Mouse (Mus musculus): ENCODE results near the gene Fbxo5.

Fbxo5 gene

DNA sequence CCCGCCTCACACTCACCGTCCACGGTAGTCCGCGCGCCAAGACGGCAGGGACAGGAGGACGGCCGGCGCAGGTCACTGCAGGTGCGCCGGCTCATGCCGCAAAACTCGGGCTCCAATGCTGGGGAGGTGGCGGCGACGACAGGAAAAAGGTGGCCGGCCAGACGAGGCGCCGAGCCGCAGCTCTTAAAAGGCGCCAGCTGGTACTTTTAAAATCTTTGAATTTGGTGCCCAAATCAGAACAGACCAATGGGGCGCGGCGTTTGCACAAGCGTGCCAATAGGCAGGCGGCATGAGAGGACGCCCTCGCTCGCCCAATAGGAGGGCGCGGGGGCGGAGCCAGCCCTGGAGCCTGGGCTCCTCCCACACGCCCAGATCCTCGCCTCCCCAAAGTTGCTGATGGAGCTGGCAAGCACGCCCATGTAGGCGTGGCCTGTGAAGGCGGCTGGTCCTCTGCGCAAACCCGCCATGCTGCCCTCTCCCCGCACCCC, at the start of gene Fbxo5:
Gene Fbxo5, minus strand, starts transcription at position 358 of the 488 bp plus-strand sequence.
- DNase-seq (ENCODE audit: low spot score), result peak; percentile 98

DNA sequence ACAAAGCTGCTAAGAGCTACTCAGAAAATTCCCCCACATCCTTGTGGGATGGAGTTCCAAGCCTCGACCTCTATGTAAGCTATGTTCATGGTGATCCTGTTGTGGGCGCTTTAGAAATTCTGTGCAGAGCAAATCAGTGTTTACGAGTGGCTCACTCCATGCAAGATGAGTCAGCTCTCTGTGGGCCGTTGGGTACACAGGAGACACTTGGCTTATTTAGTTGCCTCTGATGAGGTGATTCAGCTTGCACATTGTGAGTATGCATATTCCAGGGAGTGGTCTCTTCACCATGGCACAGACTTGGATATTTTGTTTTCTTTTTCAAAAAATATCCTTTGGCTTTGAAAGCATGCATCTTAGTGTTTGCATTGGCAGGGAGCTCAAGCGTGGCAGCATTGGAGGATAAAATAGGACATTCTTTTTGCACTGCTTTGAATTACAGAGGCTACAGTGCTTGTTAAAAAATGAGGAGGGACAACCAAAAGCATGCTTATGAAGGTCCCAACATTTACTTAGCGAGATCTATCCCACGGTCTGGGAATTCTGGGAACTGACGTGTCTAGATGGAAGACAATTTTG, 48.0 kb upstream of the Fbxo5 start:
- no peak for DNase-seq (ENCODE audit: low spot score)

DNA sequence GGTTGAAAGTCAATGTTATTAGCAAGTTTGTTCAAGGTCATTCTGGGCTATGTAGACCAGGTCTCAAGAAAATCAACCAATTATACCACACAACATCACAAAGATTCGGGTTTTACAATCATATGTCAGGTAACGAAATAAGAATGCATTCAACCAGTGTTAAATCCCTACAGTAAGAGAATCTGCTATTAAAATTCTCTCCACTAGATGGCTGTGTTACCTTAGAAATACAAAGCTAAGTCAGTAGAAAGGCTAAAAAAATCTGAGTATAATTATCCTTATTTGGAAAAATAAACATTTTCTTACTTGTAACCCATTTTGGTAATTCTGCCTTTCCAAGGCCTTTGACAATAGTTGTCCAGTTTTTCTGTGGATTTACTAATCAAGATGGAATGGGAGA, 41.5 kb upstream of the Fbxo5 start:
- DNase-seq (ENCODE audit: low spot score), result no peak

DNA sequence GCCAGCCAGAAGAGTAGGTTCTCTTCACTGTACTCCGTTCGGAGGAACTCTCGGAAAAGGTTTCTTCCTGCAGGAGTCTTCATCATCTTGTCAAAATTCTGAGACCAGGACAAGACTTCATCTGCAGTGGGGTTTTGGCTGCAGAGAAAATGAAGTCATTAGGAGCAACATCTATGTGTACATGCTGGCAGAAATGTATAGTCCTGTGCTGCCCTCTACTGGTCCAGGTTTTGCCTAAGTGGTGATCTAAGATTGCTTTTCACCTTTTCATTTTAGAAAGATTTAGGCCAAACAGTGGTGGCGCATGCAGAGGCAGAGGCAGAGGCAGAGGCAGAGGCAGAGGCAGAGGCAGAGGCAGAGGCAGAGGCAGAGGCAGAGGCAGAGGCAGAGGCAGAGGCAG, 36.0 kb upstream of the Fbxo5 start:
- DNase-seq (ENCODE audit: low spot score), result peak; percentile 66

DNA sequence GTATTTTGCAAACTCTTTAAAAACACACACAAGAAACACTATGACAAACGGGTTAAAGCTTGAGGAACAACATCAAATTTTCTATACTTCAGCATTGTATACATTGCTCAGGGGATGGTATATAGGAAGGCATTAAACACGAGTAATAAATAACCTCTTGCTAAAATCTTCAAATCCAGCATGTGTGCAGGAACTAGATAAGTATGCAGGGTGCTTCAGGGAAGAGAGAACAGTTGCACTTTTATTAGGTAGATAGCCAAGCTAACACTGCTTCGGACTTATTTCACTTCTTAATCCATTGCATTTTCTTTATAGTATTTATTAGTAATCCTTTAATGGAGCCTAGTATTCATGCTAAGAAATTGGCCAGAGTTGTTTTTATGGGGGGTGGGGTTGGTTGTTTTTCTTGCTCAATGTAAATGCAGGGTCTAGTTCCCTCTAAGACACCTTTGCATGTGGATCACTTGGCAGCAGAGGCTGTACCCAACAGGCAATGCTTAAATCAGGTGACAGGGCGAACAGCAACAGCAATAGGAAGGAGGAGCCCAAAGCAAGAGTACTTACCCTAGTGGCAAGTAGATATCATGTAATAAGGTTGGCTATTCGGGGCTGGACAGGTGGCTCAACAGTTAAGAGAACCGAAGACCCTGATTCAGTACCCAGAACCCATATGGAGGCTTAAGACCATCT, 21.1 kb upstream of the Fbxo5 start:
- DNase-seq (ENCODE audit: low spot score), result no peak

DNA sequence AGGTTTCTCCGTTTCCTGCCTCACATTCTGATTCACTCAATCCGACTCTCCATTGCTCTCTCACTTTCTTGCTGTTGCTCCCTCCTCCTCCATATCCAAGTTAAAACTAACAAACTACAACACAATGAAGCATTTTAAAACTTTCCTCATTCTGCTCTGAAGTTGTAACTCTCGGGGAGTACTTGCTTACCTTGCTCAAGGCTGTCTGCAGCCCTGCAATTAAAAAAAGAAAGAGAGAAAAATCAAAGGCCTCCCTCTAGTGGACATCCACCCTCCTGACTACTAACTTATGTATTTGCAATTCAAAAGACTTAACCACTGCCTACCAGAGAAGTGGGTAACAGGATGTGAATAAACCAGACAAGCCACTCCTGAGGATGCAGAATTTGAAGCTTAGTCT, 19.4 kb upstream of the Fbxo5 start:
- peak; percentile 70 for DNase-seq (ENCODE audit: low spot score)

DNA sequence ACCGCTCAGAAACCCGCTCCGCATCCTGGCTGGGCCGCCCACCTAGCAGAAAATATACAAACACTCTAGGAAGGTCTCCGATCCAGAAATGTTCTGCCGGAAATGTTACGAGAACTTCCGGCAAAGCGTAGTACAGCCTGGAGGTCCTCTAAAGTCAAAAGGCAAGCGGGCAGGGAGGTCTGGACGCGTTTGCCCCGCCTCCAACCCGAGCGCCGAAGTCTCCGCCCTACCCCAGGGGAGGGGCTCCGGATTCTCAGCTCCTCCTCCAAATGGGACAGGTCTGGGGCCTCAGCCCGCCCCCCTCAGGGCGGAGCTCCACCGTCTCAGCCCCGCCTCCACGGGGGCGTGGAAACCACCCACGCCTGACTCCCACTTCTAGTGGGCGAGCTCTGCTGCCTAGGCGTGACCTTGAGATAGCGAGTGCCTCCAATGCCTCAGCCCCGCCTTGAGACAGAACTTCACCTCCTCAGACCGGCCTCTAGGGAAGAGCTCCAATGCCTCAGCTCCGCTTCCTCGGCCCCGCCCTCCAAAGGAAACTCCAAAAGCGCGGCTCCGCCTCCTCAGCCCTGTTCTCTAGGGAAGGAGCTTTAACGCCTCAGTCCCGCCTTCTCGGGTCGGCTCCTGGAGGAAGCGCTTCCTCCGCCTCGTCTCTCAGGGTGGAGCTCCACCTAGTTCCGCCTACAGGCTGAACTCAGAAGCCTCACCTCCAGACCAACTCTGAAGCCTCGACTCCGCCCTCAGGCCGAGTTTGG, 18.5 kb upstream of the Fbxo5 start, which contains the start of gene Mtrf1l:
Gene Mtrf1l, minus strand, starts transcription at position 171 of the 752 bp plus-strand sequence.
- peak; percentile 99 for DNase-seq (ENCODE audit: low spot score)

DNA sequence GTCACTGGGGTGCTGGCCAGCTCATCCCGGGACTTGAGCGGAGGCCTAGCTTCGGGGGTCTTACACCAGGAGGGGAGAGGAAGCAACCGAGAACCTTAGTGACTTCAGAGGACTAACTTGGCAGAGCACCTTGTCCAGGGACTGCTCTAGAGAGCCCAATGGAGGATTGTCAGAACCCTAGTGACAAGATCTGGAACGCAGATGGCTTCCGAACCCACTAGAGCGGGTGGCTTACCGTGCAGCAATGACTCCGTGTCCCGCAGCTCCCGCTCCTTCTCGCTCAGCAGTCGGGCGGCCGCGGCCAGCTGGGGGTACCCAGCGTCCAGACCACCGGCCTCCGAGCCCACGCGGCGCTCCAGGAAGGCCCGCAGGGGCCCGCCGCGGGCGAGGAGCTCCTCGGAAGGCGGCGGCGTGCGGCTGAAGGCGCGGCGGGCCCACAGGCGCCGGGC, 17.9 kb upstream of the Fbxo5 start:
- no peak for DNase-seq (ENCODE audit: low spot score)

DNA sequence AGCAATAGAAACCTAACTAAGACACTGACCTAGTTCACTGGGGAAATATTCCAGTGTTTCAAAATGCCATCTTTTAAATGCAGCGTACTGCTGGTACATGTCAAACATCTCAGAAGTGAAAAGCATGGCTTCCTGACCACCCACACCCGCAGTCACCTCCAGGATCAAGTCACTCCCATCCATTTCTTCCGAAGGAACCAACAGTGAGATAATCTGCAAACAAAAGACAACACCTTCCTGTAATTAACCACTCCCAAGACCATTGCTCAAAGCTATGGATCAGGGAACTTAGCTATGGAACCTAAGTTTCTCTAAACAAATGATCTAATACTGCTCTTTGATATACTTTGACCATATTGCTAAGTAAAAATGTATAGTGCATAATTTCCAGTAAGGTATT, 13.4 kb upstream of the Fbxo5 start:
- DNase-seq (ENCODE audit: low spot score), result no peak

DNA sequence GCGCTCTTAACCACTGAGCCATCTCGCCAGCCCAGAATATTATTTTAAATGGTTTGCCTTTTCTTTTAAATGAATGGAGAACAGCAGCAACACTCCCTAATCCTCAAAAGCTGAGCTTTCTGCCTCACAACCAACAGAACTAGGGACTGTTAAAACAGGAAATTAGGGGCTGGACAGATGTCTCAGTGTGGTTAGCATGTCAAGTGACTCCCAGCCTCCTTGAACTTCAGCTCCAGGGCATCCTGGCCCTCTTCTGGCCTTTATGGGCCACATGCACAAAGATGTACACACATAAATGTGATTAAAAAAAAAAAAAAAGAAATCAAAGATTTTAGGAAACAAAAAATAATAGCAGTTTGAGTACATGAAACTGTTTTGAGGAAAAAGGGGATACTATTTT, 10.6 kb upstream of the Fbxo5 start:
- no peak for DNase-seq (ENCODE audit: low spot score)

DNA sequence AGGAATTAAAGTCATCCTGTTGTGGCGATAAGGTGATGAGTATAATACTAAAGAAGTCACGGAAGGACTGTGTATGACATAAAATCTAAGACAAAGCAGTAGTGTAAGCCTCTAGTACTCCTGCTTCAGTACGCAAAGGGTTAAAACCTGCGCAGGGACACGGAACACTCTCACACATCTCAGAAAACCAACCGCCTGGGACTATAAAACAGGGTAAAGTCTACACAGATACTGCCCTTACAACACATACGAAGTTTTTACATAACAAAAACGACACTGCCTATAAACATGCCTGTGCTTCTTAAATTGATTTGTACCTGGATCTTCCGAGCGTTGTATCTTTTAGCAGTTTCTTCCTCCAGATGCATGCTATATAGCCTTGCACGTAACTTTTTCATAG, 8.3 kb upstream of the Fbxo5 start:
- DNase-seq (ENCODE audit: low spot score), result no peak

DNA sequence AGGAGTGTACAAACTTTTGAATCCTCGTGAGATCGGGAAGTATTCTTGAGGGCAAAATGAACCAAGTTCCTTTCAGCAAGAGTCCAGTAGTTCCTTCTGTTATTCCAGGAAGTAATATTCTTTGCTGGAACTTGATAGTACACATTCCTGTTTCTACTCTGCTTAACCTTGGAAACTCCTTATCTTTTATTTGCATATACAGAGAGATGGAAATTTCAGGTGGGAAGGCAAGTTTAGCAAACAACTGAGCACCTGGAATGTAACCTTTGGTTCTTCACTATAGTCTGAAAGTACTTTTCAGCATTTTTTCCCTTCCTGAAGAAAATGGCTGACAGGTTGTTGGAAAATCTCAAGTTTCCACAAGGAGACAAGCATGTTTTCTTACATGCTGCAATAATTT, 2.3 kb upstream of the Fbxo5 start:
- DNase-seq (ENCODE audit: low spot score), result no peak

DNA sequence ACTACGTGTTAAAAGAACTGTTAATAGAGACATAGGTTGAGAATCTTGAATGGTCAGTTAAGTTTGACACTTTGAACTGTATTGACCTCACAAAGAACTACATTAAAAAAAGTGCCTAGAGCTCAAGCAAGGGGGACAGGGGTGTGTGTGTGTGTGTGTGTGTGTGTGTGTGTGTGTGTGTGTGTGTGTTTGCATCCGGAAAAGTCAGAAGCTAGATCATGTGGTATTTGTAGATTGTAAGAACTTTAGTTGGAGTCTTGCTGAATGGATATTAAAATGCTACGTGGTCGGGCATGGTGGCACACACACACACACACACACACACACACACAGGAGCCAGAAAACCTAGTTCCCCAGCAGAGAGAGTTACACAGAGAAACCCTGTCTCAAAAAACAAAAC, 1.6 kb upstream of the Fbxo5 start:
- no peak for DNase-seq (ENCODE audit: low spot score)

DNA sequence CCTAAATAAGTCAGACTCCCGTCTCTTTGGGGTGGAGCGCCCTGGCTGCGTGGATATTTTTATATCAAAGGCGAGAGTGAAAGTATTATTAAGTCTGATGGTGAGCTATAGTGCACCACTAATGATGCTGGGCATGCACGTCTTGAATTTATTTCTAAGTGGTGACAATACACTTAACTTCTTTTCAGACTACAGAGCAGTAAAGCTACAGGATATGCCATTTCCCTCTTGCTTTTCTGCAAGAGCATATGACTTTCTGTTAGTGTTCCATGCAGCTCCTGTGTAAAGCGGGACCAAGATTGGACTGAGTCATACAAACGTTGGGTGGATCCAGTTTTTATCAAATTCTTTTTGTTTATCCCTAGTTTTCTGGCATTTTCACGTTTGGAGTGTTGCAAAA, 1.0 kb upstream of the Fbxo5 start:
- DNase-seq (ENCODE audit: low spot score), result peak; percentile 52

DNA sequence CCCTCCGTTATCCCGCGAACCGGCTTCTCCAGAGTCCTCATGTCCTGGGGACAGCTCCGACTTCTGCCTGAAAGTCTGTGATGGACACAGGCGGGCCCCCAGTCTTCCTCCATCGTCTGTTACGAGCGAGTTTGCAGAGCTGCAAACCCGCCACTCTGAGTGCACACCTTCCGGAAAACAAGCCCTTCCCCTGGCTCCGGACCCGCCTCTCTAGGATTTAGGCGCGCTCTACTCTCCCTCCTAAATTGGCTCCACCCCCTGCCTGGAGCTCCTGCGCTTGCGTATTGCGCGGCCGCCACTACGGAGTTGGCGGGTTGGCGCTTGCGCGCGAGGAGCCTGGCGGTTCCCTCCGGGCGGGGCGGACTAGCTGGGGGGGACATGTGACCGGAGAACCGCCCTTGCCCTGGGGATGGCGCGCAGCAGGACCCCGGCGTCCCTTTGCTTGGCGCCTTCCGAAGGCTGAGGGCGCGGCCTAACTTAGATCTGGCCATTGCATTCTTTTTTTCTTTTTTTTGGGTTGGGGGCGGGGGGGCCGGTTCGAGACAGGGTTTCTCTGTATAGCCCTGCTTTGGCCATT, 419 bp upstream of the Fbxo5 start:
- DNase-seq (ENCODE audit: low spot score), result peak; percentile 96

DNA sequence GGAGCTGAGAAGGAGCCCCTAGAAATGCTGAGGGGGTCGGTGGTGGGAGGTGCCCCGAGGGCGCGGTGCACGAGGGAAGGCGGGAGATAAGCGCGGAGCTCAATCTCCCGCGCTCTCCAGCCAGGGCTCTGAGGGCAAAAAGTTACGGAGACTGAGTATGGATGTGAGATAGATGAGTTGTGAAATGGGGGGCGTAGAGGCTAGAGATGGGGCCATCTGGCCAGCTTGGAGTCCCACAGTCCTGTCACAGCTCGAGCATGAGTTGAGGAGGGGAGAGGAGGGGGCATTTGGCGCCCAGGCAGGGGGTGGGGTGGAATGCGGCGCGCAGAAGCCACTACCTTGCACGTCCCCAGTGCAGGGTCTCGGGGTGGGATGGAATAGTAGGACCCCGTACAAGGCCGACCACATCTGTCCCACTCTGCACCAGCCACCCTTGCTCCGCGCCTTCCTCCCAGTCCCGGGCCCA, 676 bp downstream of the Fbxo5 start:
- peak; percentile 60 for DNase-seq (ENCODE audit: low spot score)

DNA sequence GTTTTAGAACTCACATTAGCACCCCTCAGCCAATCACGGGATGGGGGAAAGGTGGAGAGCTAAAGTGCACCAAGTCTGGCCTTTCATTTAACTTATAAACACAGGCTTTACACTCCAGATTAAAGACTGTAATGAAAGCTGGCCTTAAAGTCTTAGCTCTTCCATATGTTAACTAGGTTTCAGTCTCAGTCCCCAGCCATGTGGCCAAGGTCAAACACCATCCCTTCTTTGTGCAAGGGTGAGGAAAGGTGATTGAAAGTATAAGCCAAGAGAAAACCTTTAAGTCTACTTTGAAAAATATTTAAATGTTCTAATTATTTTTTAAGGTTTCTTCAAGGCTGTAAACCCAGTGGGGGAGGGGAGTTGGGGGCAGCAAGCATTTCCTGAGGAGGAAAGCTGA, 1.7 kb downstream of the Fbxo5 start:
- no peak for DNase-seq (ENCODE audit: low spot score)

DNA sequence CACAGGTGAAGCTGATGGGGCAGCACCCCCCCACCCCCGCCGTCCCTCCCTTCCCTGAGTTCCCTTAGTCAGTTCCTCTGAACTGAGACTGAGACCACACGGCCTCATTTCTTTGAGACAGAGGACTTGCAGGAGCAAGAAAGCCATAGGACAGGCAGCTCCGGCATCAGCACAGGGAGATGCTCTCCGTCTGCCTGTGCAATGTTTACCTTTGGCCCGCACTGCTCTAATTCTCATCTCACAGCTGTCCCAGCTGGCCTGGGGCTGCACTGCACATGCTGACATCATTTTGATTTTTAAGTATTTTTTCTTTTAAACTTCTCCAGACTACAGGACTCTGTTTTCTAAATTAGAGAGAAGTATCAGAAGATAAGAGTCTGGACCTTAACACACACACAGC, 2.5 kb downstream of the Fbxo5 start:
- DNase-seq (ENCODE audit: low spot score), result no peak

DNA sequence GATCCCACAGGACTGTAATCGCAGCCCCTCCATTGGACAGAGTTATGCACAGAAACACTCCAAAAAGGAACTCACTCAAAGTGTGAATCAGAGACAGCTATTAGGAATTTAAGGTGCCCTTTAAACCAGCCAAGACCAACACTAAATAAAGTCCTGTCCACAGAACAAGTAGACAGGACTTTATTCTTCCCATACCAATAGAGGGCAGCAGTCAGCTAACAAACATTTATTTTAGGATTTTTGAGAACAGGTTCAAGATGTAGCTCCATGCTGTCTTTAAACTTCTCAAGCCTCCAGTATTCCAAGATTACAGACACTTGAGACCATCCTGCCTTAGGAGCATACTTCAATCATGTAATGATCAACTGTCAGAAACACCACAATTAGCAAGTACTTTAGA, 4.9 kb downstream of the Fbxo5 start:
- DNase-seq (ENCODE audit: low spot score), result no peak

DNA sequence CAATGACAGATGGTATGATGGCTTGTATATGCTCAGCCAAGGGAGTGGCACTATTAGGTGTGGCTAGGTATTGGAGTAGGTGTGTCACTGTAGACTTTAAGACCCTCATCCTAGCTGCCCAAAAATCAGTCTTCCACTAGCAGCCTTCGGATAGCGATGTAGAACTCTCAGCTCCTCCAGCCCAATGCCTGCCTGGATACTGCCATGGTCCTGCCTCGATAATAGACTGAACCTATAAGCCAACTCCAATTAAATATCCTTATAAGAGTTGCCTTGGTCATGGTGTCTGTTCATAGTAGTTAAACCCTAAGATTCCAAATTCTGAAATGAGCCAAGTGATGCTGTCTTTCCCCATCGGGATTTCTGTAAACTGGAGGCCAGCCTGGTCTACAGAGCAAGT, 7.3 kb downstream of the Fbxo5 start:
- DNase-seq (ENCODE audit: low spot score), result no peak

DNA sequence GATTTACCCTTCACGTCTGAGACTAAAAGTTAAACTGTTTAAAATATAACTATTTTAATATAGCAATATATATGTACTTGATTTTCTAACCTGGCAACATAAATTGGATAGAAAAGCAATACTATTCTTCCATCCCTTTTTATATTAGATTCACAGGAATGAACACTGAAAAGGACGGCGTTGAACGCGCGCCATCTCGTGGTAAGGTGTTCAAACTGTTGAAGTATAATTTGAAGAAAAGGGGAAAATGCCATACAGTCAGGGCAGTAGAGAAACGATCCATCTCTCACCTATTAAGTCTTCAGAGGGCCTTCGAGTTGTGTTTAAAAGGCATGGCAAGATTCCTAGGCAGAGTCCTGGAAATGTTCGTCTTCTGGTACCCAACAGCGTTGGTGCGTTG, 14.7 kb downstream of the Fbxo5 start:
- no peak for DNase-seq (ENCODE audit: low spot score)

DNA sequence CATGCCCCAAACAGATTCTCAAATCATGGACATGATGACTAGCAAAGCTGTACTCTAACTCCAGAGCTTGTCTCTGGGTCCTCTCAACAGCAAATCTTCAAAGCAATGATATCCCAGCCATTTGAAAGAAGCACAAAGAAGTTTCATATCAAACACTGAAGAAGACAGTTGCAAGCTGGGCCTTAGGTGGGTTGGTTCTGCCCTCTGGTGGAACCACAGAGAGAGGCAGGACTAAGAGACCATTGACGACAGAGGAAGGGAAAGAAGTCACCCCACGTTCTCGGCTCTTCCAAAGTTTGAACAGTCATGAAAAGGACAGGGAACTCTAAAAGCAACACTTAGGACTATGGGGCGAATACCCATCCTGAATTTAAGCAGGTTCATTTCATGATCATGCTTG, 18.5 kb downstream of the Fbxo5 start:
- no peak for DNase-seq (ENCODE audit: low spot score)
